Mouse (Mus musculus) hindbrain, embryonic 14.5 days (tissue): ENCODE measurements around the gene Rimbp3. TPM values are rescaled to one million over a fixed set of nuclear protein-coding genes. Genes with fewer than 3 reads are reported as not detected.
"Not testable (repeated sequence)": the region's sequence is repeated elsewhere in the genome, so short reads cannot be mapped to it uniquely, and the experiment has no call there.

Source experiments
- ATAC-seq: fragments of 200-750 bp; cut with Nextera tagmentation; 2 replicates; pipeline ENCODE4 v1.8.0; 2017; ENCODE audit warnings: moderate number of reproducible peaks, mild to moderate bottlenecking, moderate TSS enrichment, moderate library complexity; ENCODE audit not compliant: low FRiP score
- DNase-seq: peaks from one replicate; pipeline ENCODE4 v3.0.0-alpha.2; 2015; ENCODE audit warnings: low spot score
- H3K27ac ChIP-seq: fragments of 300-500 bp; sonication (generic); 2 replicates; pipeline ENCODE4 v1.5.1; 2014; ENCODE audit warnings: mild to moderate bottlenecking, moderate library complexity
- H3K27me3 ChIP-seq: fragments of 300-500 bp; sonication (generic); 2 replicates; pipeline ENCODE4 v1.6.1; 2014; ENCODE audit warnings: mild to moderate bottlenecking, low read length, mixed read lengths; ENCODE audit not compliant: control insufficient read depth, insufficient read depth
- H3K36me3 ChIP-seq: fragments of 300-500 bp; sonication (generic); replicated peaks from 2 replicates; pipeline ENCODE4 v1.6.1; 2014; ENCODE audit not compliant: control insufficient read depth, insufficient read depth
- H3K4me1 ChIP-seq: fragments of 300-500 bp; sonication (generic); replicated peaks from 2 replicates; pipeline ENCODE4 v1.6.1; 2014; ENCODE audit warnings: antibody characterized with exemption, low read length, mixed read lengths; ENCODE audit not compliant: control insufficient read depth, insufficient read depth
- H3K4me2 ChIP-seq: fragments of 300-500 bp; sonication (generic); replicated peaks from 2 replicates; pipeline ENCODE4 v1.6.1; 2014; ENCODE audit warnings: mild to moderate bottlenecking, moderate library complexity
- H3K4me3 ChIP-seq: fragments of 300-500 bp; sonication (generic); replicated peaks from 2 replicates; pipeline ENCODE4 v1.5.1; 2014; ENCODE audit warnings: mild to moderate bottlenecking, low read length
- H3K9ac ChIP-seq: fragments of 300-500 bp; sonication (generic); 2 replicates; pipeline ENCODE4 v1.6.1; 2014
- H3K9me3 ChIP-seq: fragments of 300-500 bp; sonication (generic); 2 replicates; pipeline ENCODE4 v1.6.1; 2016; ENCODE audit warnings: low read length; ENCODE audit not compliant: control insufficient read depth
- WGBS: fragments of 180-500 bp; shearing (Covaris S2); extraction: QIAGEN DNeasy Blood & Tissue Kit; methylation state at CpG from one replicate; pipeline ENCODE4 v1.1.7; 2014; 5-methylcytosine and 5-hydroxymethylcytosine counted together
- polyA plus RNA-seq: library from polyadenylated mRNA; unstranded; fragments of >200 nt; fragmentation: Nextera tagmentation; extraction: Ambion mirVana; gene quantifications from 2 replicates; pipeline ENCODE4 v1.2.1, GENCODE M21; 2014

The Rimbp3 gene
- polyA plus RNA-seq, 1 experiment from 2014 or later: 2.0 TPM

DNA sequence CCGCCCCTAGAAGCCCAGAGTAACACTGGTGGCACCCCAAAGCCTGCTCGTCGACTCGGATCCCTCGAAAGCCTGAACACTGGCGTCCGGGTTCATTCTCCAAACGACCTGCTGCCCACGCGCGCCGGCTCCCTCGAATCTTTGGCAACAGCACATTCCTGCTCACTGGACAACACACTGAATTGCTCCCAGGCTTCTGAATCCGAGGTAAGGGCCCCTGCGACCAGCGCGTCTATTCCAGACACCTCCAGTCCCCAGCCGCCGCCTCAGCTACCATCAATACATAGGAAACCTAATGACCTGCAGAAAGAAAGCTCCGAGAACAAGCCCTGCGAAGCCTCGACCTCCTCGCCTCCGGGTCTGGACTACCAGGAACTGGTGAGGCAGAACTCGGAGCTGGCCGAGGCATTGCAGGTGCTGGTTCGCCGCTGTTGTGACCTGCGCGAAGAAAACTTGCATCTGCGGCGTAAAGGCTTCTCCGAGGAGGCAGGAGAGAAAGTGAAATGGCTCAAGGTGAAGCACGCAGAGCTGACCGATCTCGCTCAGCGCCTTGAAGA lies 1.1 kb downstream of the Rimbp3 start:
- Histone ChIP-seq H3K4me1 (peaks cover 17% of the 10 kb centered on the region), H3K9ac (peak overlapping the region; percentile 65), H3K27ac (peak overlapping the region; percentile 86), H3K4me2 (peak overlapping the region; percentile 92), H3K27me3 (0 out of 2 replicates have a peak, but pooled peaks cover 4% of the 10 kb centered on the region), H3K9me3 (no peaks in the 10 kb centered on the region), H3K36me3 (no peaks in the 10 kb centered on the region), H3K4me3 (peak overlapping the region; percentile 44)
- WGBS: 2% methylated on average over 37 of the region's 37 CpGs
- ATAC-seq (peak; percentile 1; the same call in 1 of the 2 replicates), DNase-seq (peak; percentile 30)

DNA sequence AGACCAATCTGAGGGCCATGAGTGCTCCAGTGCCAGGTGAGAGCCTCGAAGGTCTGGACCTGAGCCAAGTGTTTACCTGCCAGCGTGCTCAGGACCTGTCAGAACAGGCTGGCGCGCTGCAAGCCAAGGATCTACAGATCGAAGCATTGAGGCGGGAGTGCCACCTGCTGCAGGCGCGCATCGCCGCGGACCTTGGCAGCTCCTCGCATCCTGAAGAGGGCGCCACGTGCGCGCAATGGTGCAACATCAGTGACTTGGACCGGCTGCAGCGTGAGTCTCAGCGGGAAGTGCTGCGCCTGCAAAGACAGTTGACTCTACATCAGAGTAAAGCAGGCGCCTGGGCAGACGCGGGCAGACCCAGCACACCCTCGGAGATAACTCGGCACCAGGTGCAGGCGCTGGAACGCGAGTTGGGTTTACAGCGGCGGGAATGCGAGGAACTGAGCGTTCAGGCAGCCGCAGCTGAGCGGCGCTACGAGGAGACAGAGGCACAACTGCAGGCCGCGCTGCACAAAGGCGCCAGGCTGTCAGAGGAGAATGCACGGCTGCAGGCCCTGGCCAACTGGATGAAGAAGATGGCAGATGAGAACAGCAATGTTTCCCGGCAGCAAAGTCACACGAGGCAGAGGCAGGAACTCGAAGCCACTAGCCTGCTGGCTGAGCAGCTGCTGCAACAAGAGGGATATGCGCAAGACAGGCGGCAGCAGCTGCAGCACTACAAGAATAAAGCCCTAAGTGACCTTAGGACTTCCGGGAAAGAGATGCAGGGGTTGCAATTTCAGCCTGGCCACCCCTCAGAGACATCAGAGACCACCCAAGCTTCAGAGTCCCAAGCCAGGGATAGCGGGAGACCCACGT lies 1.8 kb downstream of the Rimbp3 start:
- 8% methylated on average over 48 of the region's 48 CpGs for WGBS

DNA sequence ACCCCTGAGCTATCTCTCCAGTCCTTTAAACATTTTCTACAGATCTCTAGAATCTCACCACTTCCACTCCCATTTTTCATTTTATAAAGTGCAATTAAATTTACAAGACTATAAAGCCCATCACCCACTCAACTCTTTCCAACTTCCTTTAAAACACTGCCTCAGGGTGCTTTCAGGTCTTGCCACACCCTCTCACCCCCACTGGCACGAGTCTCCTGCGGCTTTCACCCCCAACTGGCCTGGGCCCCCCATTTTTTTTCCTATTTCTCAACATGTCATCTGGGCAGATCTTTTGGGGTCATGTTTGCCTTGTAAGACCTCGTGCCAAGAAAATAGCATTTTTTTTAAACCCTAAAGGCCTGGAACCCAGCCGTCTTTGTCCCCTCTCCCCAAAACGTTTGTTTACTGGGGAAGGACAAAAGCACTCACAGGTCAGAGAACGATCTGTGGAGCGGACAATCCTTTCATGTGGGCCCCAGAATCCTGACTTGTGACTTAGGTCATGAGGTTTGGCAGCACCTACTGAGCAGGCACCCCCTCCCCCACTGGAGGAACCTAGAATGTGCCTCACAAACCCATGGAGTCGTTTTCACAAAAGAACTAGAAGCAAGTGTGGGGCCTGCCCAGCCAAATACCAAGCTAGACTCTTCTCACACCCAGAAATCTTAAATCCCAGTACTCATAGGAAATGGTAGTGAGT lies 8.7 kb downstream of the Rimbp3 start:
- ATAC-seq (no peak), DNase-seq (no peak)
- Histone ChIP-seq H3K4me1 (no peaks in the 10 kb centered on the region), H3K27ac (no peak overlapping the region), H3K9me3 (no peaks in the 10 kb centered on the region), H3K36me3 (no peaks in the 10 kb centered on the region), H3K9ac (no peak overlapping the region), H3K4me3 (no peak overlapping the region), H3K27me3 (no peaks in the 10 kb centered on the region), H3K4me2 (no peak overlapping the region)
- 59% methylated on average over 8 of the region's 8 CpGs for WGBS

More for the DNA sequence above, 1.8 kb downstream of the Rimbp3 start:
- Histone ChIP-seq H3K4me2 (peak overlapping the region; percentile 92), H3K4me1 (peaks cover 17% of the 10 kb centered on the region), H3K27ac (no peak overlapping the region), H3K9me3 (no peaks in the 10 kb centered on the region), H3K4me3 (peak overlapping the region; percentile 44), H3K9ac (peak overlapping the region; percentile 65), H3K36me3 (no peaks in the 10 kb centered on the region), H3K27me3 (0 out of 2 replicates have a peak, but pooled peaks cover 4% of the 10 kb centered on the region)
- DNase-seq: peak; percentile 88
- peak; percentile 67 for ATAC-seq

DNA sequence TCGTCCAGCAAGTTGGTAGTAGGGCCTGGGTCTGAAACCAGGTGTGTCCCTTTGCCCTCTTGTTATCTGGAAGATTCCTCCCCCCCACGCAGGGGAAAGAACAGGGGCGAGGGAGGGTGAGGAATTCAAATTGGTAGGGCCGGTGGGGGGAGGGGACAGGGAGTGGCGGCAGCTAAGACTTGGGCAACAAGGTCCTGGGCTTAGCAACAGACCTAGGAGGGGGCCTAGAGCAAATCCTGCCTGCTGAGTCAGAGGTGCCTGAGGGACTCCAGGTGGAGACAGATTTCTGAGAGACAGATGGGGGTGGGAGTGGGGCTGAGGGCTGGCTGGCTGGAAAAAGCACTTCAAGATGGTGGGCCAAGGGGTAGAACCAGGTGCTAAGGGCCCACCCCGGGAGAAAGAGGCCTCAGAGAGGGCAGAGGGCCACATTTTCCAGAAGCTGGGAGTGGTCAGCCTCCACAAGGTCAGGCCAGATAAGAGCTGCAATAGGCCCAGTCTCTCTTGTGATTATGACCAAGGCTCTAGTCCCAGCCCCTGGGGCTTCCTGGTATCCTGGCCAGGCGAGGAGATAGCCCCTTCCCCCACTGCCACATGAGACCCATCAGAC lies 11.8 kb downstream of the Rimbp3 start:
- WGBS: 42% methylated on average over 7 of the region's 7 CpGs
- H3K9me3 ChIP-seq: no peaks in the 10 kb centered on the region
- ATAC-seq: no peak
- H3K9ac ChIP-seq: no peak overlapping the region
- no peak overlapping the region for H3K4me3 ChIP-seq
- no peak overlapping the region for H3K4me2 ChIP-seq
- H3K27me3 ChIP-seq: no peaks in the 10 kb centered on the region
- DNase-seq: no peak
- H3K27ac ChIP-seq: no peak overlapping the region
- H3K4me1 ChIP-seq: no peaks in the 10 kb centered on the region
- no peaks in the 10 kb centered on the region for H3K36me3 ChIP-seq

DNA sequence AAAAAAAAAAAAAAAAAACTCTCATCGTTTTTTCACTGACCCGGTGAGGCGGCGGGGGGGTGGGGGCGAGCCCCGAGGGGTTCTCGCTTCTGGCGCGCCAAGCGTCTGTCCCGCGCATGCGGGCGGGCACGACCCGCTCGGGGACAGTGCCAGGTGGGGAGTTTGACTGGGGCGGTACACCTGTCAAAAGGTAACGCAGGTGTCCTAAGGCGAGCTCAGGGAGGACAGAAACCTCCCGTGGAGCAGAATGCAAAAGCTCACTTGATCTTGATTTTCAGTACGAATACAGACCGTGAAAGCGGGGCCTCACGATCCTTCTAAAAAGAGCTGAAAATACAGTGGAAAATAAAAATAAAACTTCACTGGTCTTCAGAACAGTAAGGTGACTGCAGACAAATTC lies 13.8 kb downstream of the Rimbp3 start:
- Histone ChIP-seq H3K36me3 (no peaks in the 10 kb centered on the region), H3K9me3 (no peaks in the 10 kb centered on the region), H3K27ac (no peak overlapping the region), H3K9ac (no peak overlapping the region), H3K4me3 (no peak overlapping the region), H3K4me1 (no peaks in the 10 kb centered on the region), H3K27me3 (no peaks in the 10 kb centered on the region), H3K4me2 (no peak overlapping the region)
- 39% methylated on average over 25 of the region's 25 CpGs for WGBS
- peak; percentile 92 for DNase-seq
- peak; percentile 100 for ATAC-seq

DNA sequence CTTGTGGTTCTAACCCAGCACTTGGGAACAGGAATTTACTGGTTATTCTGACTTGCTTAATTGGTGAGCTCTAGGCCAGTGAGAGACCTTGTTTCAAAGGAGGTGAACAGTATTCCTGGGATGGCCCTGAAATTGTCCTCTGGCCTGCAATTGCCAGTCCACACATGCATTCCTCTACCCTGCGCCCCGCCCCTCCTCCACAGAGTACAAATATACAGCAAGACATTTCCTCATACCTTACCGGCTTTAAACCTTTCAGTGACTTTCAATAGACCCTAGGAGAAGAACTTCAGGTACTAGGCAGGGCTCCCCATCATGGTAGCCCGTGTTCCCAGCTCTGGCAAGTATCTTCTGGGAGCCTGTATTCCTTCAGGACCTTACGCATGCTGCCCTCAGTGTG lies 17.2 kb downstream of the Rimbp3 start:
- no peak overlapping the region for H3K4me3 ChIP-seq
- WGBS: 88% methylated on average over 5 of the region's 5 CpGs
- H3K9me3 ChIP-seq: no peaks in the 10 kb centered on the region
- H3K36me3 ChIP-seq: no peaks in the 10 kb centered on the region
- no peak overlapping the region for H3K27ac ChIP-seq
- DNase-seq: no peak
- H3K4me2 ChIP-seq: no peak overlapping the region
- ATAC-seq: no peak
- H3K27me3 ChIP-seq: no peaks in the 10 kb centered on the region
- H3K9ac ChIP-seq: no peak overlapping the region
- H3K4me1 ChIP-seq: no peaks in the 10 kb centered on the region

DNA sequence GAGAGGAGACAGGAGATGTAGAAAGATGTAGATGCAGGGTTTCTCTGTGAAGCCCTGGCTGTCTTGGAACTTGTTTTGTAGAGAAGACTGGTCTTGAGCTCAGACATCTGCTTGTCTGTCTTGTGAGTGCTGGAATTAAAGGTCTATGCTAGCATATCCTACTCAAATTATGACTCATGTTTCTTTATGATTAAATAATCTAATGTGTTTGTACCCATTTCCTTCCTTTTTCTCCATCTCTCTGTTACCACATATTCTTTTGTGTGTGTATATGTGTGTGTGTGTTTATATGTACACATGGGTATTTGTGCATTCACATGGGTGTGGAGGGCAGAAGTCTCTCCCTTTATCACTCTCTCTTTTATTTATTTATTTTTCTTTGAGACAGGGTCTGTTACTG lies 18.1 kb downstream of the Rimbp3 start:
- DNase-seq: no peak
- no peaks in the 10 kb centered on the region for H3K36me3 ChIP-seq
- no peak overlapping the region for H3K9ac ChIP-seq
- H3K4me3 ChIP-seq: no peak overlapping the region
- H3K4me1 ChIP-seq: no peaks in the 10 kb centered on the region
- no peak overlapping the region for H3K4me2 ChIP-seq
- H3K27ac ChIP-seq: no peak overlapping the region
- H3K27me3 ChIP-seq: no peaks in the 10 kb centered on the region
- H3K9me3 ChIP-seq: no peaks in the 10 kb centered on the region
- no peak for ATAC-seq

DNA sequence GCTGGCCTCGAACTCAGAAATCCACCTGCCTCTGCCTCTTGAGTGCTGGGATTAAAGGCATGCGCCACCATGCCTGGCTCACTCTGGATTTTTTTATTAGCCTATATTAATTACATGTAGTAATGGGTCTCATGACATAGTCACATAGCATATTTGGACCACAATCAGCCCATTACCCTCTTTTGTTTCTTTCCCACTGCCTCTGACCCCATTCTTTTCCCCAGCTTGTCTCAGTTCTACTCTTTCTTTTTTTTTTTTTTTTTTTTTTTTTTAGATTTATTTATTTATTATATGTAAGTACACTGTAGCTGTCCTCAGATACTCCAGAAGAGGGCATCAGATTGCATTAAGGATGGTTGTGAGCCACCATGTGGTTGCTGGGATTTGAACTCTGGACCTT lies 23.1 kb downstream of the Rimbp3 start:
- not testable (repeated sequence) for H3K27me3 ChIP-seq, H3K9ac ChIP-seq, H3K27ac ChIP-seq, DNase-seq, H3K36me3 ChIP-seq, H3K4me2 ChIP-seq, H3K9me3 ChIP-seq, ATAC-seq, H3K4me3 ChIP-seq
- 92% methylated on average over 2 of the region's 2 CpGs for WGBS
- peaks cover 18% of the 10 kb centered on the region for H3K4me1 ChIP-seq
